Mouse (Mus musculus): ENCODE data around the gene Ivd.

The Ivd gene

GRCm38 (mm10) chr2:118910605-118911278 lies 49.0 kb downstream of the Ivd start:
- DNase-seq (ENCODE audit: low read depth): no peak

GRCm38 (mm10) chr2:118912706-118913105 lies 51.0 kb downstream of the Ivd start:
- no peak for DNase-seq (ENCODE audit: low read depth)

- DNase-seq (ENCODE audit: low read depth): no peak
Measured at GRCm38 (mm10) chr2:118913551-118914276, 52.0 kb downstream of the Ivd start.

GRCm38 (mm10) chr2:118914685-118915084 lies 52.9 kb downstream of the Ivd start:
- DNase-seq (ENCODE audit: low read depth): no peak

GRCm38 (mm10) chr2:118916436-118916835 lies 54.7 kb downstream of the Ivd start:
- DNase-seq (ENCODE audit: low read depth): no peak

- no peak for DNase-seq (ENCODE audit: low read depth)
Measured at GRCm38 (mm10) chr2:118918543-118918942, 56.8 kb downstream of the Ivd start.

GRCm38 (mm10) chr2:118920428-118920827 lies 58.7 kb downstream of the Ivd start:
- no peak for DNase-seq (ENCODE audit: low read depth)

GRCm38 (mm10) chr2:118925952-118926351 lies 64.2 kb downstream of the Ivd start:
- DNase-seq (ENCODE audit: low read depth): no peak

GRCm38 (mm10) chr2:118926361-118926997 lies 64.7 kb downstream of the Ivd start, which contains the start of gene Chst14:
Gene Chst14, plus strand, starts transcription at chr2:118926496.
- DNase-seq (ENCODE audit: low read depth): no peak

GRCm38 (mm10) chr2:118926998-118927739 lies 65.4 kb downstream of the Ivd start:
- no peak for DNase-seq (ENCODE audit: low read depth)
